Mouse (Mus musculus): ENCODE results near the gene Rasl11a.

GRCm38 (mm10) chr5:146858772-146859171, 13.9 kb downstream of the Rasl11a start:
- TF ChIP-seq CTCF (IDR thresholded peaks at IDR 0.05; ENCODE audit: low read depth) (no peak), EP300 (IDR thresholded peaks at IDR 0.05; ENCODE audit: low read depth) (no peak)

All from heart, postnatal 0 days (tissue).